Mouse (Mus musculus): ENCODE measurements around the gene Reep6. TPM values are rescaled to one million over a fixed set of nuclear protein-coding genes. Genes with fewer than 3 reads are reported as not detected.

Gene Reep6
- polyA plus RNA-seq, 1 experiment, result 28.7 TPM

GRCm38 (mm10) chr10:80301256-80302081, 28.3 kb upstream of the Reep6 start:
- DNase-seq (ENCODE audit: low read depth), result no peak

- DNase-seq (ENCODE audit: low read depth), result no peak
Observed at GRCm38 (mm10) chr10:80302082-80302355, 27.7 kb upstream of the Reep6 start.

- no peak for DNase-seq (ENCODE audit: low read depth)
Observed at GRCm38 (mm10) chr10:80302471-80302881, 27.3 kb upstream of the Reep6 start.

GRCm38 (mm10) chr10:80304458-80304857, 25.3 kb upstream of the Reep6 start:
- DNase-seq (ENCODE audit: low read depth), result no peak

GRCm38 (mm10) chr10:80304862-80305261, 24.9 kb upstream of the Reep6 start:
- no peak for DNase-seq (ENCODE audit: low read depth)

- no peak for DNase-seq (ENCODE audit: low read depth)
Observed at GRCm38 (mm10) chr10:80311560-80311959, 18.2 kb upstream of the Reep6 start.

- no peak for DNase-seq (ENCODE audit: low read depth)
Observed at GRCm38 (mm10) chr10:80312586-80313504, 16.9 kb upstream of the Reep6 start.

GRCm38 (mm10) chr10:80313627-80314201, 16.0 kb upstream of the Reep6 start:
- DNase-seq (ENCODE audit: low read depth), result no peak

GRCm38 (mm10) chr10:80314494-80315001, 15.2 kb upstream of the Reep6 start:
- DNase-seq (ENCODE audit: low read depth), result no peak

GRCm38 (mm10) chr10:80315315-80315714, 14.4 kb upstream of the Reep6 start:
- no peak for DNase-seq (ENCODE audit: low read depth)

- DNase-seq (ENCODE audit: low read depth), result no peak
Observed at GRCm38 (mm10) chr10:80316359-80316781, 13.4 kb upstream of the Reep6 start.

- no peak for DNase-seq (ENCODE audit: low read depth)
Observed at GRCm38 (mm10) chr10:80317011-80317410, 12.7 kb upstream of the Reep6 start.

- DNase-seq (ENCODE audit: low read depth), result no peak
Observed at GRCm38 (mm10) chr10:80320340-80320760, 9.4 kb upstream of the Reep6 start, which contains the start of gene 2310011J03Rik. 2310011J03Rik (minus strand) TSS chr10:80320537.

GRCm38 (mm10) chr10:80321014-80321669, 8.6 kb upstream of the Reep6 start:
- DNase-seq (ENCODE audit: low read depth), result no peak

GRCm38 (mm10) chr10:80321670-80322581, 7.8 kb upstream of the Reep6 start:
- no peak for DNase-seq (ENCODE audit: low read depth)

GRCm38 (mm10) chr10:80322811-80323211, 6.9 kb upstream of the Reep6 start:
- no peak for DNase-seq (ENCODE audit: low read depth)

GRCm38 (mm10) chr10:80323261-80324119, 6.3 kb upstream of the Reep6 start:
- no peak for DNase-seq (ENCODE audit: low read depth)

- no peak for DNase-seq (ENCODE audit: low read depth)
Observed at GRCm38 (mm10) chr10:80324120-80325037, 5.4 kb upstream of the Reep6 start.
